Mouse (Mus musculus): ENCODE results near the gene Gm26897. TPM values are rescaled to one million over a fixed set of nuclear protein-coding genes. Genes with fewer than 3 reads are reported as not detected.

Gene Gm26897
- polyA plus RNA-seq, 1 experiment: not detected

- no peaks in the 10 kb centered on the region for H3K4me1 ChIP-seq (ENCODE audit: control insufficient read depth, insufficient read depth, low read length)
- peak overlapping the region; percentile 20; the same call in 1 of the 2 replicates for H3K27ac ChIP-seq (ENCODE audit: control insufficient read depth, insufficient read depth, low read depth, low read length)
- TF ChIP-seq CTCF (IDR thresholded peaks at IDR 0.05; ENCODE audit: control insufficient read depth, insufficient read depth, insufficient replicate concordance, low read depth, low read length): no peak
- TF ChIP-seq POLR2A (IDR thresholded peaks at IDR 0.05; ENCODE audit: control insufficient read depth, low read depth, low read length): no peak
- no peaks in the 10 kb centered on the region for H3K27me3 ChIP-seq (ENCODE audit: control insufficient read depth, insufficient read depth, low read length)
- no peak overlapping the region for H3K4me3 ChIP-seq (ENCODE audit: control insufficient read depth, low read depth, low read length)
- no peaks in the 10 kb centered on the region for H3K36me3 ChIP-seq (ENCODE audit: control insufficient read depth, insufficient read depth, low read length)
Measured at GRCm38 (mm10) chr5:111750092-111750491, 16.4 kb downstream of the Gm26897 start.

- H3K4me1 ChIP-seq (ENCODE audit: control insufficient read depth, insufficient read depth, low read length): no peaks in the 10 kb centered on the region; the same call in 1 of the 2 replicates
- H3K27ac ChIP-seq (ENCODE audit: control insufficient read depth, insufficient read depth, low read depth, low read length): no peak overlapping the region
- no peaks in the 10 kb centered on the region for H3K36me3 ChIP-seq (ENCODE audit: control insufficient read depth, insufficient read depth, low read length)
- no peak overlapping the region for H3K4me3 ChIP-seq (ENCODE audit: control insufficient read depth, low read depth, low read length)
- no peaks in the 10 kb centered on the region for H3K27me3 ChIP-seq (ENCODE audit: control insufficient read depth, insufficient read depth, low read length)
- no peak for TF ChIP-seq POLR2A (IDR thresholded peaks at IDR 0.05; ENCODE audit: control insufficient read depth, low read depth, low read length)
- no peak for TF ChIP-seq CTCF (IDR thresholded peaks at IDR 0.05; ENCODE audit: control insufficient read depth, insufficient read depth, insufficient replicate concordance, low read depth, low read length)
Measured at GRCm38 (mm10) chr5:111754484-111755139, 20.9 kb downstream of the Gm26897 start.

GRCm38 (mm10) chr5:111755330-111755729 lies 21.6 kb downstream of the Gm26897 start:
- TF ChIP-seq POLR2A (IDR thresholded peaks at IDR 0.05; ENCODE audit: control insufficient read depth, low read depth, low read length) (no peak), CTCF (IDR thresholded peaks at IDR 0.05; ENCODE audit: control insufficient read depth, insufficient read depth, insufficient replicate concordance, low read depth, low read length) (no peak)
- no peak overlapping the region for H3K27ac ChIP-seq (ENCODE audit: control insufficient read depth, insufficient read depth, low read depth, low read length)
- H3K4me1 ChIP-seq (ENCODE audit: control insufficient read depth, insufficient read depth, low read length): no peaks in the 10 kb centered on the region; the same call in 1 of the 2 replicates
- no peaks in the 10 kb centered on the region for H3K27me3 ChIP-seq (ENCODE audit: control insufficient read depth, insufficient read depth, low read length)
- H3K4me3 ChIP-seq (ENCODE audit: control insufficient read depth, low read depth, low read length): no peak overlapping the region
- no peaks in the 10 kb centered on the region for H3K36me3 ChIP-seq (ENCODE audit: control insufficient read depth, insufficient read depth, low read length)

GRCm38 (mm10) chr5:111760721-111761480 lies 27.2 kb downstream of the Gm26897 start:
- Histone ChIP-seq H3K36me3 (ENCODE audit: control insufficient read depth, insufficient read depth, low read length) (no peaks in the 10 kb centered on the region), H3K4me3 (ENCODE audit: control insufficient read depth, low read depth, low read length) (no peak overlapping the region), H3K4me1 (ENCODE audit: control insufficient read depth, insufficient read depth, low read length) (peaks cover 6% of the 10 kb centered on the region), H3K27ac (ENCODE audit: control insufficient read depth, insufficient read depth, low read depth, low read length) (no peak overlapping the region), H3K27me3 (ENCODE audit: control insufficient read depth, insufficient read depth, low read length) (no peaks in the 10 kb centered on the region)
- no peak for TF ChIP-seq CTCF (IDR thresholded peaks at IDR 0.05; ENCODE audit: control insufficient read depth, insufficient read depth, insufficient replicate concordance, low read depth, low read length)
- TF ChIP-seq POLR2A (IDR thresholded peaks at IDR 0.05; ENCODE audit: control insufficient read depth, low read depth, low read length): no peak

- Histone ChIP-seq H3K27ac (ENCODE audit: control insufficient read depth, insufficient read depth, low read depth, low read length) (no peak overlapping the region), H3K4me3 (ENCODE audit: control insufficient read depth, low read depth, low read length) (peak overlapping the region; percentile 21; the same call in 1 of the 2 replicates), H3K27me3 (ENCODE audit: control insufficient read depth, insufficient read depth, low read length) (no peaks in the 10 kb centered on the region), H3K36me3 (ENCODE audit: control insufficient read depth, insufficient read depth, low read length) (no peaks in the 10 kb centered on the region), H3K4me1 (ENCODE audit: control insufficient read depth, insufficient read depth, low read length) (peaks cover 6% of the 10 kb centered on the region)
- TF ChIP-seq POLR2A (IDR thresholded peaks at IDR 0.05; ENCODE audit: control insufficient read depth, low read depth, low read length) (no peak), CTCF (IDR thresholded peaks at IDR 0.05; ENCODE audit: control insufficient read depth, insufficient read depth, insufficient replicate concordance, low read depth, low read length) (no peak)
Measured at GRCm38 (mm10) chr5:111761574-111761973, 27.9 kb downstream of the Gm26897 start.

- no peak for TF ChIP-seq POLR2A (IDR thresholded peaks at IDR 0.05; ENCODE audit: control insufficient read depth, low read depth, low read length)
- no peak for TF ChIP-seq CTCF (IDR thresholded peaks at IDR 0.05; ENCODE audit: control insufficient read depth, insufficient read depth, insufficient replicate concordance, low read depth, low read length)
- Histone ChIP-seq H3K27me3 (ENCODE audit: control insufficient read depth, insufficient read depth, low read length) (no peaks in the 10 kb centered on the region), H3K36me3 (ENCODE audit: control insufficient read depth, insufficient read depth, low read length) (no peaks in the 10 kb centered on the region), H3K4me3 (ENCODE audit: control insufficient read depth, low read depth, low read length) (no peak overlapping the region), H3K4me1 (ENCODE audit: control insufficient read depth, insufficient read depth, low read length) (peaks cover 6% of the 10 kb centered on the region), H3K27ac (ENCODE audit: control insufficient read depth, insufficient read depth, low read depth, low read length) (no peak overlapping the region)
Measured at GRCm38 (mm10) chr5:111762085-111762484, 28.4 kb downstream of the Gm26897 start.

GRCm38 (mm10) chr5:111765671-111766290 lies 32.1 kb downstream of the Gm26897 start:
- peak; percentile 60; the same call in 1 of the 2 replicates for TF ChIP-seq CTCF (IDR thresholded peaks at IDR 0.05; ENCODE audit: control insufficient read depth, insufficient read depth, insufficient replicate concordance, low read depth, low read length)
- TF ChIP-seq POLR2A (IDR thresholded peaks at IDR 0.05; ENCODE audit: control insufficient read depth, low read depth, low read length): no peak
- H3K27ac ChIP-seq (ENCODE audit: control insufficient read depth, insufficient read depth, low read depth, low read length): no peak overlapping the region
- no peaks in the 10 kb centered on the region for H3K27me3 ChIP-seq (ENCODE audit: control insufficient read depth, insufficient read depth, low read length)
- no peaks in the 10 kb centered on the region for H3K36me3 ChIP-seq (ENCODE audit: control insufficient read depth, insufficient read depth, low read length)
- no peak overlapping the region for H3K4me3 ChIP-seq (ENCODE audit: control insufficient read depth, low read depth, low read length)
- H3K4me1 ChIP-seq (ENCODE audit: control insufficient read depth, insufficient read depth, low read length): peaks cover 6% of the 10 kb centered on the region; the same call in 1 of the 2 replicates

All from testis, adult 2 months (tissue).